Mouse (Mus musculus) lung, postnatal 0 days (tissue): ENCODE data around the gene Gpx5.

Source experiments
- CTCF ChIP-seq: IDR thresholded peaks from 2 replicates; pipeline ENCODE4 v1.5.1; 2016; ENCODE audit warnings: antibody characterized with exemption, mild to moderate bottlenecking
- EP300 ChIP-seq: IDR thresholded peaks from 2 replicates; pipeline ENCODE4 v1.6.1; 2016; ENCODE audit warnings: antibody characterized with exemption, mild to moderate bottlenecking, control low read depth

DNA sequence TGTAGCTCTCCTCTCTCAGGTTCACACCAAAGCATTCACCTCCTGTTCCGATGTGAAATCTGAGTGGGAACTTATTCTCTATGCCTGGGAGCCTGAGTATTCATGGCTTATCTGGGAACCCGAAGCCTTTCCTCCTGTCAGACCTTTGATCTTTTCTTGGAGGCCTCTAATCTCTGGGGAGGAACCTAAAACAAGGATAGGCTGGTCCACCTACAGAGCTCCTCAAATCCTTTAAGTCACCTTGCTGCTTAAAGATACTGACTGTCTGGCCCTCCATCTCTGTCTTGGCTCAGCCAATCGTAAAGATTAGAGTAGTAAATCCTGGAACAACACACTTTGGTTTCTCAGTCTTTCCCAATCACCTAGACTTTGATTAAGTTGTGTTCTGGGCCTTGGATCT is 6.0 kb upstream of the Gpx5 start:
- TF ChIP-seq CTCF = no peak
- no peak for TF ChIP-seq EP300
